Mouse (Mus musculus) spleen, postnatal 14 days (tissue): ENCODE results near the gene Lrmda.

Source experiments
- DNase-seq, 2 experiments: peaks; one replicate each; pipeline ENCODE4 v3.0.0; 2021 to 2022; ENCODE audit warnings: low spot score in 2 of 2

Lrmda gene

DNA sequence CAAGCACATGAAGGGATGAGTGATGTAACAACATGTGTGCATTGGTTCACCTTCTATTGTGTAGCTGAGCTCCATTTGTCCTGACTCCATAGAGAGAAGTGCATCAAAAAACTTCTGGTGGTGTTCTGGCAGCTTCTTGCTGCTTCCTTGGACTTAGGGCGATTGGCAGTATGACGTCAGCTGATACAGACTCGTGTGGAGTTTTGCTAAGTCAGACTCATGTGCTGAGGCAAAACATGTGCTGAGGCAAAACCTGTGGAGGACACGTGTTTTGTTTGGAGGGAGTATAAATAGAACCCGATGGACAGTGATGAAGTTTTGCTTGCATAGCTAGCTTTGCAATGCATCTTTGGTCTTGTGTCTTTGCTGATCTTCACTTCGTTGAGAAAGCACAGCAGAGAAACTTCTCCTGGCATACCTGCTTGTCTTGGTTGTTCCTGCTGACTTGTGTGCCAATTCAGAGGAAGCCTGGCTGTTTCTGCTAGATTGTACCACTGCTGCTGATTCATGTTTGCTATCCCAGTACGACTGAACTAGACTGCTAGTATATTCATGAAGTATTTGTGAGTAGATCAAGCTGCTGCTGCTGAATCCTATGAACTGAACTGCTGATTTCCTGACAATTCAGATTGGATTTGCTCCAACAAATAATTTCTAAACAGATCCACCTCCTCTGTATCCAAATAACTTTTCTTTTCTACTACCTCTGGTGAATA lies 208.9 kb downstream of the Lrmda start:
- DNase-seq = no peak

DNA sequence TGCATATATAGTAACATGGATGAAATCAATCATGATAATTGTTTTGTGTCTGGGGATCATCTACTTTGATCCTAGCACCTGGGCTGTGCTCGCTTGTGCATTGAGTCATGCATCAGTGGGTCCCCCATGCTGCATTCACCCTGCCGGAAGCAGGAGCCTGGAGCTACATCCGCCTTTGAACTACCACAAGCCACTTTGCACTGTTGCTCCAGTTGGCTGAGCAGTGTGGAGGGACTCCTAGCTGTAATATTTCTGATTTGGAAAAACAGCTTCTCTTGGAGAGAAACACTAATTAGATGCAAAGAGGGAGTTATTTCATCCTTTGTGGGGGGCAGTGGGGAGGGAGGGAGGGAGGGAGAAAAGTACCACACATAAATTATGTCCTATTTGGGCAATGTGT lies 220.8 kb downstream of the Lrmda start:
- DNase-seq = no peak

DNA sequence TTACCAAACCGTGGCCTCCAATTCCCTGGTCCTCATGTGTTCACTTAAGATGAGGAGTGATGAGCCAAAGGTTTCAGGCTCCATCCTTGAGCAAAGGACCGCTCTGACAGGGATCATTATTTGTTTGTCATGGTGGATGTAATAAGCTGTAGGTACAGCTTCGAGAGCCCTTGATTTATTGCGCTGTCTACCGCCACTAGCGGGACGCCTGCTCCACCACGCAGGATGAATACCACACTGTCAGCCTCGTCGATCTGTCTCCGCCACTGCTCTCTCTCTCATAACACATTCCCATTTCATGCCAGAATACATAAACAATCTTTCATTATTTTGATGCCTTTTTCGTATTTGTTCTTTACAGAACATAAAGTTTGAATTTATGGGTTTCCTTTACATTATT lies 235.9 kb downstream of the Lrmda start:
- DNase-seq = no peak

DNA sequence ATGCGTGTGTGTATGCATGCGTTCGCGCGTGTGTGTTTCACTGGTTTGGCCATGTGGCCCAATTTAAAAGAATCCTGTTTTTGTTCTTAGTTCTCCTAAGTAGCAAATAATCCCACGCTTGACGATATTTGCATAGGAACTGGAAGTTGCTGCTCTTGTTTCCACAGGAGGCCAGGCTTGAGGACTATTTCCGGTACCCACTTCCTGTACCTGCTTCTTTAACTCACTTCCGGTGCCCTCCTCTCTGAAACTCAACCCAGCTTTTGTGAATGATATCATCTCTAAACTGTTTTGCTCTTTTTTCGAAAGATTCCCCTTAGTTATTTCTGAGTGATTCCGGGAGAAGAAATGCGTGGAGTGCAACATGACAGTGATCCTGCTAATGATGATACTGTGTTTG lies 236.8 kb downstream of the Lrmda start:
- no peak for DNase-seq

DNA sequence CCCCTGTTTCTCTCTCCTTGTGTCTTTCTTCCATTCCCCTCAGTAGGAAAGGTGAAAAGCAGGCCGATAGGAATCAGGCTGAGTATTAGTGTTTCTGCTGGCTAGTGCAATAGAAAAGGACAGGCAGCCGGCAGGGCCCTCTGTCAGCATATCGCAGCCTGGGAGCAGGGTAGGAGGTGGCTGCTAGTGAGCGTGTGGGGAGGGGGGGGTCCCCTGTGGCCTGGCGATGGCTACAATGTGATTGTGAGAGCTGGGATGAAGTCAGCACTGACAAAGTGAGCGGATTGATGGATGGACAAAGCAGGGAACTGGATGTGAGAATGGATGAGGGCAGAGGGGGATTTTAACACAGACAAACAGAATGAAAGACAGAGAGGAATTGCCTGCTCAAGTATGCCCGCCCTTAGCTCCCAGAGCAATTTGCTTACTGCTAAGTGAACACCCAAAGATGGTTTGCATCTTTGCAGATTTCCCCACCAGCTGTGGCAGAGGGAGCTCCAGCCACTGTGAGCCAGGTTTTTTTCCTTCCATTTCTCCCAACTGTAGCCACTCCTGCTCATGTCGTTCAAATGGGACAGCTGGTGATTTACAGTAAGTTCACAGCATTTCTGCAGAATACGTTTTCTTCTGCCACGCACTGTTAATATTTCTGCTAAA lies 240.0 kb downstream of the Lrmda start:
- no peak for DNase-seq

DNA sequence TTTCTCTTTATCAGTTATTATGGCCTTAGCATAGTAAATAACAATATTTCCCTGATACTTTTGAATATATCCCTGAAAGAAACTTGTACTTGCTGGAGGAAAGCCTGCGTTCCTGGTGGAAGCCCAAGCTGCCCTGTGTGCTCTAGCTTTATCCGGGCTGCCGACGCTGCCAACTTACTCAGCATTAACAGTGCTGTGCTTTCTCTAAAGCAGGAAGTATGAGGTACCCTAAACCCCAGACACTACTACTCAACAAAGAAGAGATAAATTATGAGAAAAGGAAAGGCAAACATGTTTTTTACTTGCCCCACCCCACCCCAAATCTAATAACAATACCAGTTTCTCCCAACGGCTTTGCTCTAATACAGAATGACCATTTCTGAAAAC lies 240.5 kb downstream of the Lrmda start:
- DNase-seq = no peak

DNA sequence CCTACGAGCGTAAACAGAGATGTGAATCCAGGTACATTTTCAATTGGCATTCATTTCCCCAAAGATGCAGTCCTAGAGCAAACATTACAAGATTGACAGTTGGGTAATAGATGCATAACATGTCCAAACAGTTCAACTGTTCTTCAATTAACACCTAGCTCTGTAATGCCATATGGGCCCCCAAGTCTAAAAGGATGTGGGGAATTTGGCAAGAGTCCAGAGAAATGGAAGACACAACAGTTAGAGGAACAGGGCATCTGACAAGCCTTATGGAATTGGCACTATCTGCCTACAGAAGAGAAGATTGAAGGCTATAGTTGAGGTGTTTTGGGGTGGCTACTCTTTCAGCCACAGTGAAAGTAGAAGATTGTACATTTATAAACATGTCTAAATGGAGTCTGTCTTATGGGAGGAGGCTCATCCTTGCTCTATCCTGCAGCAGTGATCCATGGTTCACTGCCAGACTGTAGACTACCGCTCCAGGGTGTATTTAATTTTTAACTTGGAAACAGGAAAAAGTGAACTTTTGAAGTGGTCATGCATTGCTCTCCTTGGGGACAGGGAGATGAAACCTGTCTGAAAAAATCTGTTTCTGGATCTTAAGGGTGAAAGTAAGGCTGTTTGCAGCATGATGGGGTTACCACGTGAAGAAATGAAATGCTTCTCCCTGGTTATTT lies 245.9 kb downstream of the Lrmda start:
- DNase-seq = no peak

DNA sequence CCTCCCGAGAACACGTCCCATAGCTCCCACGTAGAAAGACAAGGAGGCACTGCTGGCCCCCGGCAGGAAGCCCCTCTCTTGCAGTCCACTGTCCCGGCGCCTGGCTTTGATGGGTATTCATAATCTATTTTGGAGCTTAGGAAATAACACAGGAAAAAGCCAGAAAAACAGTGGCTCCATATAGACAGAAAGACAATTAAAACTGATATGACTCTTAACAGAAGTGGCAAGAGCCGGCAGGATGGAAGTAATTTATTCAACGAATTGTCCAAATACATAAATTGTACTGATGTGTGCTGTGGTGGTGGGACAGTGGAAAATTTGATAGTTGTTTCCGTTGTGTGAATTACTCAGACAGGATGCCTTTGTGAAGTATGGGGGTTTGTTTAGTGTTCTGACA lies 250.3 kb downstream of the Lrmda start:
- no peak for DNase-seq

DNA sequence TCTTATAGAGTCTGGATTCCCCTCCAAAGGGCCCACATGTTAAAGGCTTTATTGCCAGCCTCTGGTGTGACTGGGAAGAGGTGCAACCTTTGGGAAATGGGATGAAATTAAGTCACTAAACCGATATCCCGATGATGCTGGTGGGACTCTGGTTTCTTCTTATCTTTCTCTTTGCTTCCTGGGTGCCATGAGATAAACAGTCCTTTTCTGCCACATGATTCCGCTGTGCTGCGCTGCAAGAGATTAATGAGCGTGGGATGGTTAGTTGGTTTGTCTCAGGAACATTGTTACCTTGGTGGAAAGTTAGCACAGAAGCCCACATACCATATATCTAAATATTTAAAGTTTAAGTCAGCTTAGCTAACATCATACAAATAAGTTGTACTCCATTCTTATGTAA lies 258.5 kb downstream of the Lrmda start:
- no peak for DNase-seq

DNA sequence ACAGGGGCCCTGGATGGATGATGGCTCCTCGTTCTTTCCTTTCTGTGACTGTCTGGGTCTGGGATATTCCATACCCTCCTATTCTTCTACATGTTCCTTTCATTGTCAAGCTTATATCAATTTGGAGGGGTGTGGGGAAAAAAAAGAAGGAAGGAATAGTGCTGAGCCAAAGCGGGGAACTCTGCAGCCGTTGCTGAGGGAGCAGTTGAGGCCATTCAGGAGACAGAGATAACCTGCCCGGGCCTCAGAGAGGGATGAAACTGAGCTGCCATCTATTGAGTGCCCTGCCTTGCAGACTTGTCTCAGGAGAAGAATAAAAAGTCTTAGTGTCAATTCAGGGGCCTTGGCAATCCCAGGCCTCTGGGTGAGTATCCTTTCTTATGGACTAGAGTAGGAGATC lies 260.1 kb downstream of the Lrmda start:
- no peak for DNase-seq

DNA sequence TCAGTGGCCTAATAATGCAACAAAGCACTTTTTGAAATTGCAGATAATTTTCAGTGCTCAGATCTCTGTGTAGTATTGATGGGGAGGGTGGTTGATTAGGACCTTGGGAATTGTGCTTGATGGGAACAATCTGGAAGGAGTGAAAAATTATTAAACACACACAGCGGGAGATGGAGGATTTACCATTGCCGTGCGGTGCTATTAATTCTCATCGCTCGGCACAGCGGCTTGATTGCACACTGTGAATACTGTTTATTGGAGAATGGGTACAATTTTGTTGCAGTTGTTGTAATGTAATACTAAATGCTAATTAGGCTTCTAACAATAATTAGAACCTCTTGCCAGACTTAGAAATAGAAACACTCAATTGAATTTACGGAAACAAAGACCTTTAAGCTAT lies 262.1 kb downstream of the Lrmda start:
- DNase-seq = no peak

DNA sequence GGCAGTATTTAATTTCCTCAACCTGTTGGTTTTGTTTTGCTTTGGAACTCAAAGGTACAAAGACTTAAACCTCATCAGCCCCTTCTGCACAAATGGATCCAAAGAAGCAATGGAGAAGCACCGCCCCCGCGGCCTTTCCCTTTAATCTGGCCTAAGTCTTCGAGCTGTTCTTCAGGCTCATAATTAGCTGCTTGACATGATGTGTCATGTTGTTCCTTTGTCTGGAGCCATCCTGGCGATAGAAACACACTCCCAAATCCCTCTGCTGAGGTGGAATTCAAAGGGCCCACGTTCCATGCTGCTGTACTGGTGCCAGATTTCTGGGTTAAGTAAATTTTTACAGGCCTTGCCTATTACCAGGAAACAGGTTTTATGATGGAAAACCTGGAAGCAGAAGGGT lies 263.3 kb downstream of the Lrmda start:
- DNase-seq = no peak

DNA sequence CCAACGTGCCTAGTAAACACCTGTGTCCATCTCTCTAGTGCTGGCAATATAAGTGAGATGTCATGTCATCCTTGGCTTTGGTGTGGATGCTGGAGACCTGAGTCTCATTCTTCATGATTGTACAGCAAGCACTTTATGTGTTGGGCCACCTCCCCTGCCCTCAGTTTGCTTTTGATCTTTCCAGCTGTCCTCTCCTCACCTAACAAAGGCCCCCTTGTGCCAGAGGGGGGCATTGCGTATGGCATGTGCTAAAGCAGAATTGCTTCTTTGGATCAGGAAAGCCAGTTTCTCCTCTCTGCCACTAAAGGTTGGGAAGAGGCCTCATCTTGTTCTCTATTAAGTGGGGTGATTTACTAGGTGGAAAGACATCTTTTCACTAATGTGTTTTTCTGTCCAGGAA lies 264.2 kb downstream of the Lrmda start:
- DNase-seq = no peak

DNA sequence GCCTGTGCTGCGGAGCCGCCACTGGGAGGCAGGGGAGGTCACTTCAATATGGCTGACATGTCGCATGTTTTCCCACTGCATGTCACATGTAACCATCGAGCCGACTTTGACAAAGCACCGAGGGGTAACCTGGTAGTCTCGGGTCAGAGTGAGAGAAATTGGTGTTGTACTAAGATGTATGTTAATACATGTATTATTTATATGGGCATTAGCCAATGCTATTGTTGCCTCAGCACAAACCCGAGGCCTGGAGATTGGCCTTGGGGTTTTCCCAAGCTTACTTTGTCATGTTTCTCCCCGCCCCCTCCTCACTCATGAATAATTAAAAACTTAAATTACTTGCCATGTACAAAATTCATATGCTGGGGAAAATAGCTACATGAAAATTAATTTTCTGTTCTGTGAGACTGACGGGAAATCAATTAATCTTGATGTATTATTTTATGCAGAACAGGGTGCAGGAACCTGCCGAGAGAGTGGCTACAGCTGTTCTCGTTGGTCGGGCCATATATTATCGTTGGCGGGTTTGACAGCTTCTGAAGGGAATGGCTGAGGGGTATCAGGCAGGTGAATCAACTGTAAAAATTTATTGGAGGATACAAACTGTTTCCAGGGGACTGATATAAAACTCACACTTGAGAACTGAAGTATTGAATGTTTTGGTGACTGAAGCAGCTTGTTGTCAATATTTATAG lies 265.5 kb downstream of the Lrmda start:
- no peak for DNase-seq

DNA sequence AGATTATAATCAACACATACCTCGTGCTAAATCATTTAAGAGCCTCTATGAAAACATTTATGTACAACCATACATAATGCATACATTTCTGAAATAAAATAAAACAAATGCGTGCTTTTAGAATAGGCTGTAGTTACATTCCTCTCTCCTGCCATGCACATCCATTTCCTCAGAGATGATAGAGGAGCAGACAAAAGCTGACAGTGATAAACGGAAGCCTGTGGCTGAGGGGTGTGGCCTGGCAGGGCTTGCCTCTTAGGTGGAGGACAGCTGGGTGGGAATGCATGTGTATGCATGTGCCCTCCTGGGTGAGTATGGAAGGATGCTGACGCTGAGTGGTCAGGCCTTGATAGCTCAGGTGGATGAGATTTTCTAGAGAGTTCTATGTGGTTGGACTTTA lies 266.3 kb downstream of the Lrmda start:
- DNase-seq = no peak

DNA sequence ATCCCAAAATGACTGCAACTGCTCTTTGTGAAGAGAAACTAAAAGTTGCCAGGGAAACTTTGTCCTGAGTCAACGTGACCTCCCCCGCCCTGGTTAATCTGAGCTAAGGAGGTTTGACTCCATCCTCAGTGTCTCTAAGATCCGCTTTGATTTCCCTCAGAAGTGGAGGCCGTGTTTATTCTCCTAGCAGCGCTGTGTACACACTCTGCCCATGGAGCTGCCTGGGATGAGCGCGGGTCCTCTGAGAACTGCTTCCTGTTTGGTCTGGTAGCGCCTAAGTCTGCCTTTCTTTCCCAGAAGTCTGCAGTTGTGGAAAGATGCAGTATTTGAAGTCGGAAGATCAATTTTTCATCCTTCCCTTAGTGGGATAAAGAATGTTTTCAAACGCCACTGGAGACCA lies 268.7 kb downstream of the Lrmda start:
- no peak for DNase-seq

DNA sequence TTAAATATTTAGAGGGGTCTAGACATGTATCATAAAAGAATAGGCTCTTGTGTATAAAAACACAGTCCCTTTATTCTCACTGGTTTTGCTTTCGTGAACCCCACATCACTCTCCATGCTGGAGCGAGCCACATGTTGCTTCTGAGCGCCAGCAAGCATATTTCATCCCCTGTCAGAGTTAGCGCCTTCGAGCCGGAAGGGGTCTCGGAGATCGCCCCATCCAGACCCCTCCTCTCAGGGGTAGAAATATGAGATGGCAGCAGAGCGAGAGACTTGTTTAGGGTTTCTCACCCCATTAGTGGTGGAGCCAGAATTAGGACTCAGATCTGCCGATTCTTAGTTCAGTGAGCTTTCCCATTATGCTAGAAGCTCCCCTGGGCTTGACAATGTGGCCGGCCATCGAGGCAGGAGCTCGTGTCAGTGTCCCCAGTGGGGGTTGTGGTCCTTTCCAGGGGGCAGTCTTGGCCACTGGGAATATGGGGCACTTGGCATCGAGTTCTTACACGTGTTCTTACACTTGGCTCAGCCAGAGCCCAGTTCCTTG lies 269.9 kb downstream of the Lrmda start:
- no peak for DNase-seq

DNA sequence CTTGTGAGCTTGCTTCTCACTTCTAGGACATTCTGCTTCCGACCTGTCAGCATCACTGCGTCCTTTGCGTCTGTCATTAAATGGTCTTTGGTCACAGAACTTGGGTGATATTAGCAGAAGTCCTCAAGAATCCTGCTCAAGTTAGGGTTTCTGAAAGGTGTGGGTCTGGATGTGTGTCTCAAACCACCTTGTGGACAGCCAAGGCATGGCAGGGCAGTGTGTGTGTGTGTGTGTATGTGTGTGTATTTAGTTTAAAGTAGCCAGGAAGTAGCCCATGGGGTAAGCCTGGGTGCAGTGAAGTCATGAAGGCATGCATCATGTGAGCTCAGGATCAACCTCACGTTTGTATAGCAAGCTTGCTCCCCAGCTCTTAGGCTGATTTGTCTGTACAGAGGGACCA lies 274.9 kb downstream of the Lrmda start:
- no peak for DNase-seq

DNA sequence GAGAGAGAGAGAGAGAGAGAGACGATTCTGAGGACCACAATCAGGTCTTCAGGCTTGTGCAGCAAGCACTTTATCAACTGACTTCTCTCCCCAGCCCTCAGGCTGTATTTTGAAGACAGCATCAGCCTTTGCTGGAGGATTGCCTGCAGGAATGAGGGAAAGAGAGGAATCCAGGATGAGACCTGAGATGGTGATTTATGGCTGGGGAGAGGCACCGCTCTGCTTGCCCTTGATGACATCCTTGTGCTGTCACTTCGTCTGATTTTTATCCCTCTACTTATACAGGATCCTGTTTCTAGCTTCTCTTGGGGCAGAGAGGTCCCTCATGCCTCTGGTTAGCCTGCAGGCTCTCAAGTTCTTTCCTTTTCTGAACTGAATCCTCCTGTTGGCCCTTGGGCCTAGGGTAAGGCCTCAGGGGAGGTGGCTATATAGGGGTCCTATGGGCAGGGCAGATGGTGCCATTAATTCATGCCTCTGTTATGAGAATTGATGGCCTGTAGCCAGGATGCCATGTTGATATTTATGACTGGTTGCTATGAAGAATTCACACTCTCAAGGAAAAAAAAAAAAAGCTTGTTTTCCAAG lies 277.2 kb downstream of the Lrmda start:
- no peak for DNase-seq

DNA sequence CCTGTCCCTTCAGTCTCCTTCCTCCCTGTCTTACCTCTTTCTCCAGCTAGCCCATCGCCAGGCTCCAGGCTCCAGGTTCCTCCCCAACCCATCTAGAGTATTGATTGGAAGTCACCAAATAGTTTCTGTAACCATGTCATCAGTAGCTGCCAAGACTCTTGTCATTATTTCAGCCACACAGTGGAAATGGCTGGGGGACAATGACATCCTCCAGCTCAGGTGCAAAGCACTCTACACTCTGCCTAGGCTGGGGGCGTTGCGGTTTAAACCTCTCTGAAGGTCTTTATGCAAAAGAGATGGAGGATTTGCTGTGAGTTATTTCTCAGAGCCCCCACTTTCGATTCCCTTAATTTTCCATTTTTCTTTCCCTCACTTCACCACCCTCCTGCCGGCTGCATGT lies 287.2 kb downstream of the Lrmda start:
- DNase-seq = no peak

DNA sequence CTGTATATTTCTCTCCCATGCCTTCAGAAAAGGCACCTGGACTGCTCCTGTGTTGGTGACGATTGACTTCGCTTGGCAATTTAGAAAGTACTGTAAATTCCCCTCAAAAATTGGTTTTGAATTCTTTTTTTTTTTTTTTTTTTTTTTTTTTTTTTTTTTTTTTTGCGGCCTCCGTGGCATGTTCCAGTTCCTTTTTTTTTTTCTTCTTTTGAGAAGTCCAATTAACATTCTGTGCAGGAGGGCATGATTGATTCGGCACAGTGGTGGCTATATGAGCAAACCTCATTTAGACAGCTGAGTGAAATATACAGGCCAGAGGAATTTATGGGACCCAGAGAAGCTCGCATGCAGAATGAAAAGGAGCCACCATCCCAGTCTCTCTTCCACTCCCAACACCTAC lies 288.5 kb downstream of the Lrmda start:
- no peak for DNase-seq

DNA sequence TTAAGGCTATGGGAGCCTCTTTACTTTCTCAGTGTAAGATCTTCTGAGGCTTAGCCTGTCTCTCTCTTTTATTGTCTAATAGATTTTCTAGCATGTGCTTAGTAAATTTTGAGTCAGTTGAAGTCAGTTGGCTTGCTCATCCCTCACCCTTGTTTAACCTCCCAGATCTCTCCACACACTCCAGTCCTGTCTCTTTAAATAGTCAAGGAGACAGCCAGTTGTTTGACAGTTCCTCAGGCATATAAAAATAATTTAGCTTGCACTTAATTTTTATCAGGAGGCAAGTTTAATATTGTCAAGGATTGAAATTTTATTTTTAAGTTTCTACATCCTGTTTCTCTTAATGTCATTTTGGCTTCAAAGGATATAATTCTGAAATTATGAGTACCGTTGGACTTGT lies 303.5 kb downstream of the Lrmda start:
- DNase-seq = no peak
